Mouse (Mus musculus): ENCODE data around the gene Tenm4. TPM values are rescaled to one million over a fixed set of nuclear protein-coding genes. Genes with fewer than 3 reads are reported as not detected.

Tenm4 gene
- total and polyA plus RNA-seq, 3 experiments, result 0.03 to 0.26 (median 0.04) TPM

- Histone ChIP-seq H3K4me3 (replicated peaks in 1 of 3; ENCODE audit: low read depth in 2 of 3, low read length in 2 of 3, poor library complexity in 1 of 3) (no peak overlapping the region), H3K4me1 (ENCODE audit: control insufficient read depth in 1 of 2, insufficient read depth in 2 of 2) (no peaks in the 10 kb centered on the region), H3K79me2 (replicated peaks; ENCODE audit: control insufficient read depth, extremely low read depth, insufficient read depth, poor library complexity, severe bottlenecking) (no peaks in the 10 kb centered on the region), H3K27me3 (replicated peaks) (no peaks in the 10 kb centered on the region), H3K9me3 (replicated peaks; ENCODE audit: low read length) (no peaks in the 10 kb centered on the region), H3K9ac (ENCODE audit: insufficient read depth, low read depth) (no peak overlapping the region), H3K36me3 (replicated peaks in 1 of 2; ENCODE audit: control insufficient read depth in 1 of 2, insufficient read depth in 1 of 2, low read length in 1 of 2) (no peaks in the 10 kb centered on the region), H3K27ac (ENCODE audit: insufficient read depth, low read depth) (no peak overlapping the region), H3K4me2 (ENCODE audit: insufficient read depth, low read depth, poor library complexity, severe bottlenecking) (no peak overlapping the region)
- in situ Hi-C loops (cut with MboI; ENCODE audit: low pct_ligation_motif_present, low pct_unique_long_range_greater_than_20kb, low sequenced_read_pairs) (no loop called here), dilution Hi-C loops (cut with MboI; ENCODE audit: extremely low pct_ligation_motif_present, extremely low pct_unique_long_range_greater_than_20kb, low sequenced_read_pairs) (no loop called here)
- no peak for DNase-seq (ENCODE audit: extremely low read depth)
- no peak for TF ChIP-seq SIN3A (IDR thresholded peaks at IDR 0.05; ENCODE audit: low read length)
- TF ChIP-seq SMC3 (IDR thresholded peaks at IDR 0.05; ENCODE audit: low read depth, low read length), result no peak
- TF ChIP-seq USF2 (conservative IDR thresholded peaks at IDR 0.05; ENCODE audit: low read depth, low read length), result no peak
- no peak for TF ChIP-seq MAFK (IDR thresholded peaks at IDR 0.05; ENCODE audit: insufficient replicate concordance, low read length)
- TF ChIP-seq POLR2A (IDR thresholded peaks at IDR 0.05; ENCODE audit: low read depth, low read length), result no peak
- TF ChIP-seq ZKSCAN1 (IDR thresholded peaks at IDR 0.05; ENCODE audit: borderline replicate concordance, low read depth, low read length), result no peak
- TF ChIP-seq ZNF384 (IDR thresholded peaks at IDR 0.05; ENCODE audit: low read depth, low read length), result no peak
- TF ChIP-seq UBTF (IDR thresholded peaks at IDR 0.05; ENCODE audit: low read depth, low read length), result no peak
- no peak for TF ChIP-seq GABPA (IDR thresholded peaks at IDR 0.05; ENCODE audit: insufficient replicate concordance, low read depth, low read length)
Observed at GRCm38 (mm10) chr7:96782686-96783085, 611.6 kb downstream of the Tenm4 start.

DNA sequence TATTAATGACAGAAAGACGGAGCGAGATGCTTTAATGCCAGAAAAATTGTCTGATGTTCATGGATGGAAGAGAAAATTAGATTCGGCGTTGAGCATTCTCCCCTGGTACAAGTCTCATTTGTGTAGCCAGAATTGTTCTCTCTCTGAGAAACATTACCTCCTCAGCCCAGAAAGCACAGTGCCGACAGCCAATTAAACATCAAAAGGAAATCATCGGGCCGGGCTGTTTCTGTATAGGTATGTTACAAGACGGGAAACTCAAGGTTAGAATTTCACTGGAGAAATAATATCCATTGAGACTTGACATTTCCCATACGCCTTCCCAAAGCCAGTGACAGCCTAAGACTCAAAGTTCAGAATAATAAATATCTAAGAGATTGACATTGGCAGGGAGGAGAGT lies 614.8 kb downstream of the Tenm4 start:
- no peak overlapping the region for H3K4me3 ChIP-seq (replicated peaks in 1 of 3; ENCODE audit: low read depth in 2 of 3, low read length in 2 of 3, poor library complexity in 1 of 3)
- no peaks in the 10 kb centered on the region for H3K9me3 ChIP-seq (replicated peaks; ENCODE audit: low read length)
- DNase-seq (ENCODE audit: extremely low read depth), result no peak
- no peak overlapping the region for H3K27ac ChIP-seq (ENCODE audit: insufficient read depth, low read depth)
- no peaks in the 10 kb centered on the region for H3K36me3 ChIP-seq (replicated peaks in 1 of 2; ENCODE audit: control insufficient read depth in 1 of 2, insufficient read depth in 1 of 2, low read length in 1 of 2)
- dilution Hi-C loops (cut with MboI; ENCODE audit: extremely low pct_ligation_motif_present, extremely low pct_unique_long_range_greater_than_20kb, low sequenced_read_pairs), result no loop called here
- no peak overlapping the region for H3K4me2 ChIP-seq (ENCODE audit: insufficient read depth, low read depth, poor library complexity, severe bottlenecking)
- H3K9ac ChIP-seq (ENCODE audit: insufficient read depth, low read depth), result no peak overlapping the region
- peaks cover 0 to 29% of the 10 kb centered on the region in 2 experiments; a peak in 3 of 4 replicates for H3K4me1 ChIP-seq (ENCODE audit: control insufficient read depth in 1 of 2, insufficient read depth in 2 of 2)
- in situ Hi-C loops (cut with MboI; ENCODE audit: low pct_ligation_motif_present, low pct_unique_long_range_greater_than_20kb, low sequenced_read_pairs), result no loop called here
- TF ChIP-seq MAZ (IDR thresholded peaks at IDR 0.05; ENCODE audit: low read depth, low read length) (no peak), KAT2A (IDR thresholded peaks at IDR 0.05; ENCODE audit: insufficient replicate concordance, low read length) (no peak), JUN (IDR thresholded peaks at IDR 0.05; ENCODE audit: insufficient read depth, low read depth, low read length) (no peak), RAD21 (IDR thresholded peaks at IDR 0.05; ENCODE audit: low read depth, low read length) (no peak), CHD1 (IDR thresholded peaks at IDR 0.05; ENCODE audit: low read depth, low read length) (no peak), MAFK (IDR thresholded peaks at IDR 0.05; ENCODE audit: insufficient replicate concordance, low read length) (no peak), E2F4 (IDR thresholded peaks at IDR 0.05; ENCODE audit: insufficient replicate concordance, low read depth, low read length) (no peak), ZNF384 (IDR thresholded peaks at IDR 0.05; ENCODE audit: low read depth, low read length) (no peak), ELF1 (IDR thresholded peaks at IDR 0.05; ENCODE audit: low read depth, low read length) (no peak), HCFC1 (IDR thresholded peaks at IDR 0.05; ENCODE audit: low read depth, low read length) (no peak), MYC (IDR thresholded peaks at IDR 0.05; ENCODE audit: low read depth, low read length) (no peak)
- H3K27me3 ChIP-seq (replicated peaks), result no peaks in the 10 kb centered on the region
- no peaks in the 10 kb centered on the region for H3K79me2 ChIP-seq (replicated peaks; ENCODE audit: control insufficient read depth, extremely low read depth, insufficient read depth, poor library complexity, severe bottlenecking)

Data from CH12.LX (cell line).